Mouse (Mus musculus): ENCODE data around the gene Mbnl2. TPM values are rescaled to one million over a fixed set of nuclear protein-coding genes. Genes with fewer than 3 reads are reported as not detected.
A peak's percentile ranks its signal among the peaks of the same experiment; 100 is the strongest.

The Mbnl2 gene
- polyA plus RNA-seq, 1 experiment: 41.7 TPM

DNA sequence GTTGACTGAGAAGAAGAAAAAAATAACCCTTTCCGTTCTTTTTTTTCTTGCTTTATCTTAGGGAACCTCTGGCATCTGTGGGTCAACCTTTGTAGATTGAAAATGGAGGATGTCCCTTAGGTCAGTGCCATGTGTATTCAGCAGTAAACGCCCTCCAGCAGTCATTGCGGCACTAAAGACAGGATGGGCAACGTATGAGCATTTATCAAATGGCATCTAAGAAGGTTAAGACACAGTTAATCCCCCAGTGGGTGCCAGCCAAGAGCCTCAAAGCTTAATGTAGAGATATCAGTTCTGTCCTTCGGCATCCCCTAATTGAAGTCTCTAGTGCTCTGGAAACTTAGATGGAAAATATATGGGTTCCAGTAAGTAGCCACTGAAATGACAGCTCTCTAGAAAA is 723 bp upstream of the Mbnl2 start:
- TF ChIP-seq CTCF (IDR thresholded peaks at IDR 0.05; ENCODE audit: extremely low read depth, insufficient read length, insufficient replicate concordance, low read depth, low read length) (no peak), POLR2A (IDR thresholded peaks at IDR 0.05; ENCODE audit: low read depth, low read length) (no peak)
- Histone ChIP-seq H3K27ac (ENCODE audit: insufficient read depth, low read depth, low read length) (peak overlapping the region; percentile 34; the same call in 1 of the 2 replicates), H3K27me3 (ENCODE audit: control insufficient read depth, insufficient read depth, low read length) (no peaks in the 10 kb centered on the region), H3K36me3 (ENCODE audit: control insufficient read depth, insufficient read depth, low read length) (no peaks in the 10 kb centered on the region), H3K4me3 (ENCODE audit: low read depth, low read length) (no peak overlapping the region), H3K4me1 (ENCODE audit: control insufficient read depth, insufficient read depth, insufficient read length, low read length) (peaks cover 19% of the 10 kb centered on the region)
- WGBS: 28% methylated on average over 5 of the region's 5 CpGs

DNA sequence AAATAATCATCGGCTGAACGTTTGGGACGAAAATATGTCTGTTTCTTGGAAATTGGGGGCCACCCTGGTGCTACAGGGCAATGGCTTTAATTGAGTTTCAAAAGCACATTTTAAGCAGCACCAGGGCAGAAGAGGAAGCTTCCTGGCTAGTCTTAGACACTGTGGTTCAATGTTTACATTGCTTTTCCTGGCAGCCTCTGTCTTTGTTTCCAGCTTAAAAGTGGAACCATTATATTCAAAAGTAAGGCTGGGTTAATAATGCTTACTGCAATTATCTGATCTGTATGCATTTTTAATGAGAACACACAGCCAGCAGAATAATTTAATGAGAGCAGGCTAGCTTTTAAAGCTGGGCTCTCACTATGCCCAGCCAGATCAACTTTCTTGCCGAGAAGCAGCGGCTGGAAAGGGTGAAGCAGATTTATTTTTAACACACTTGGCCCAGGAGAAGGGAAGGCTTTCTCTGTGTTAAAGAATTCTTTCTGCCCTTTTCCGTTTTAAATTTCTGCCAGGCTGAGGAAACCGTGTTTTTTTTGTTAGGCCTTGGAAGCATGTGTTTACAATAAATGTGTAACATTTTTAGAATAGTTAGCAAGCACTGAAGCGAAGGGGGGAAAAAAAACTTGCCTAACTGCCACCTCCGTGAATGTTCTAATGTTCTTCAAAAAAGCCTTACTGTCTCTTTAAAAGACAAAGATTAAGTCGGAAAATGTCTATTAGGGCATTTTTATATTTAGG is 1.0 kb downstream of the Mbnl2 start:
- Histone ChIP-seq H3K36me3 (ENCODE audit: control insufficient read depth, insufficient read depth, low read length) (no peaks in the 10 kb centered on the region), H3K27ac (ENCODE audit: insufficient read depth, low read depth, low read length) (peak overlapping the region; percentile 96), H3K27me3 (ENCODE audit: control insufficient read depth, insufficient read depth, low read length) (no peaks in the 10 kb centered on the region), H3K4me3 (ENCODE audit: low read depth, low read length) (peak overlapping the region; percentile 57), H3K4me1 (ENCODE audit: control insufficient read depth, insufficient read depth, insufficient read length, low read length) (peaks cover 13% of the 10 kb centered on the region)
- no peak for TF ChIP-seq POLR2A (IDR thresholded peaks at IDR 0.05; ENCODE audit: low read depth, low read length)
- no peak for TF ChIP-seq CTCF (IDR thresholded peaks at IDR 0.05; ENCODE audit: extremely low read depth, insufficient read length, insufficient replicate concordance, low read depth, low read length)
- under 1% methylated on average over 10 of the region's 10 CpGs for WGBS

DNA sequence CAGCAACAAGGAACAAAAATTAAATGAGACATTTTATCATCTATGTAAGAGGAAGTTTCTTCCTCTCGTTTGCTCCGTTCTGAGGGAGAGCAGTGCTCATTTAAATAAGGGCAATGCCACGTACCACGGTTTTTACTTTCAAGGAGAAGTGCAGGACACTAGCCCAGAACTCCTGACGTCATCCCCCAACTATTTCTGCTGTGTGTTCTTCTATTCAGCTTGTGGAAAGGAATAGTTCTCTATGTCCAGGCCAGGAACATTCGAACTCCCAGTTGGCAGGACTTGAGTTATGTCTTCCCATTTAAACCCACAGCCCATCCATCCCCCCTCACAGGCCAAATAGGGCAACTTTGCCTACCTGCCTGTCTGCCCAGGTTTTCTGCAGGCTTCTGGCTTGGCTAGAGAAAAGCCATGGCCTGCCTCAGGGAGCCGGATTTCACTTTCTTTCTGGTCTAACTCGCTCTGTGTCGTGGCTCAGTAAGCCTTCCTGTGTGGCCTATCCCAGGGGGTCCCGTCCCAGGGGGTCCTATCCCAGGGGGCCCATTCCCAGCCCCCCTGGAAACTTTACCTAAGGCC is 1.7 kb downstream of the Mbnl2 start:
- Histone ChIP-seq H3K4me1 (ENCODE audit: control insufficient read depth, insufficient read depth, insufficient read length, low read length) (peaks cover 11% of the 10 kb centered on the region), H3K36me3 (ENCODE audit: control insufficient read depth, insufficient read depth, low read length) (no peaks in the 10 kb centered on the region), H3K4me3 (ENCODE audit: low read depth, low read length) (peak overlapping the region; percentile 64), H3K27ac (ENCODE audit: insufficient read depth, low read depth, low read length) (peak overlapping the region; percentile 96), H3K27me3 (ENCODE audit: control insufficient read depth, insufficient read depth, low read length) (no peaks in the 10 kb centered on the region)
- TF ChIP-seq CTCF (IDR thresholded peaks at IDR 0.05; ENCODE audit: extremely low read depth, insufficient read length, insufficient replicate concordance, low read depth, low read length) (no peak), POLR2A (IDR thresholded peaks at IDR 0.05; ENCODE audit: low read depth, low read length) (no peak)
- WGBS: 2% methylated on average over 10 of the region's 10 CpGs

DNA sequence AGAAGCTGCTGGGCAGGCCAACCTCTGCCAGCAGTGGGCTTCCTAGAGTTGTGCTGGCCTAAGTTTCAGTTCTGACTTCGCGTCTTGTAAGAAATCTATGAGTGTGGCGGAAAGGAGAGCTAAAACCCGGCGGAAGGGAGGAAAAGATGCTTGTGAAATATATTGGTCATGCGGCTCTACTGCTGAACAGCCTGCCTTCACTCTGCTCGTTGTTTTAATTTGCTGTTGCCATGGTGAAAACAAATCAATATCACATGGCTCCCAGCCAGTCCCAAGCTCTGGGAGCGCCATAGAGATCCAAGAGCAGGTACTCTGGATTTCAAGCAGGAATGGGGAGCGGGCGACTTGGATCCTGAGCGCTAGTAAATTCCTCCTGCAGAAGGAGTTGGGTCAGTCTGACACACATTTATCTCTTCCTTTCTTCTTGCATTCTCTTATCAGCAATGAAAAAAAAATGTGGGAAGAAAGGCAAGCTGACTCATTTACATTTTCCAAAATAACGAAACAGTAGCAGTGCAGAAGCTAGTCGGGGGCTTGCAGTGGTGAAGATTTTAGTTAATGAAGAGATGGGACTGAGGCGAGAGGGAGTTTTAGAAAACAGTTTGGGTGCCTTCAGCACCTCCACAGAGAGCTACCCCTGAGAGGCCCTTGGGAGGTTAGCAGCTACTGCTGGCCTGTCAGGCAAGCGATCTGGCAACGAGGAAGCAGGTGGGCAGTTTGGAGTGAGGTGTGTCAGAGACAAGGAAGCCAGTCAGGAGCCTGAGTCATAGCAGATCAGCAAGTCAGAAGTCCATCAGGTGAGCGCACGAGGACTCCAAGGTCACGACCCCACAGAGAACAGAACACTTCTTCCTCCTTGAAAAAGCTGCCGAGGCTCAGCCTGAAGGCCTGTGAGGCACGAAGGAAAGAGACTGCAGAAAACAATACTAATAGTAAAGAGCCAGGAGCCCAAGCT is 3.1 kb downstream of the Mbnl2 start:
- WGBS: 4% methylated on average over 21 of the region's 21 CpGs
- TF ChIP-seq CTCF (IDR thresholded peaks at IDR 0.05; ENCODE audit: extremely low read depth, insufficient read length, insufficient replicate concordance, low read depth, low read length) (no peak), POLR2A (IDR thresholded peaks at IDR 0.05; ENCODE audit: low read depth, low read length) (peak; percentile 59; the same call in 1 of the 2 replicates)
- Histone ChIP-seq H3K27ac (ENCODE audit: insufficient read depth, low read depth, low read length) (peak overlapping the region; percentile 96), H3K36me3 (ENCODE audit: control insufficient read depth, insufficient read depth, low read length) (no peaks in the 10 kb centered on the region), H3K4me1 (ENCODE audit: control insufficient read depth, insufficient read depth, insufficient read length, low read length) (peaks cover 12% of the 10 kb centered on the region), H3K27me3 (ENCODE audit: control insufficient read depth, insufficient read depth, low read length) (no peaks in the 10 kb centered on the region), H3K4me3 (ENCODE audit: low read depth, low read length) (peak overlapping the region; percentile 53)

DNA sequence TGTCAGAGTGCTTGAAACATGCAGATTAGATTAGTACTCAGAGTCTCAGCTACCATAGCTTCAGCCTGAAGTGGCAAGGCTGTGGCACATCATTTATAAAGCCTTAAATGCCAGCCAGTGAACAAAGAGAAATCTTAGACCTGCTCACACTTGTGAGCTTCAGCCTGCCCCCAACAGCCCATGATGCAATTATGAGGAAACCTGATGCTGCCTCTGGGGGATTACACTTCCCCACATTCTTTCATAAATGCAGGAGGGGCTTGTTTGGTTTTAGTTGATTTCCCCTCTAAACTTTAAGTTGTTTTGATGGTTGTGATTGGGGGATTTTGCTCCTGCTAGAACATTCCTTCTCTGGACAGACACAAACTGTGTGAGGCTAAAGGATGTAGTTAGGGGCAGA is 4.7 kb downstream of the Mbnl2 start:
- TF ChIP-seq CTCF (IDR thresholded peaks at IDR 0.05; ENCODE audit: extremely low read depth, insufficient read length, insufficient replicate concordance, low read depth, low read length) (no peak), POLR2A (IDR thresholded peaks at IDR 0.05; ENCODE audit: low read depth, low read length) (no peak)
- peaks cover 21% of the 10 kb centered on the region for H3K4me1 ChIP-seq (ENCODE audit: control insufficient read depth, insufficient read depth, insufficient read length, low read length)

DNA sequence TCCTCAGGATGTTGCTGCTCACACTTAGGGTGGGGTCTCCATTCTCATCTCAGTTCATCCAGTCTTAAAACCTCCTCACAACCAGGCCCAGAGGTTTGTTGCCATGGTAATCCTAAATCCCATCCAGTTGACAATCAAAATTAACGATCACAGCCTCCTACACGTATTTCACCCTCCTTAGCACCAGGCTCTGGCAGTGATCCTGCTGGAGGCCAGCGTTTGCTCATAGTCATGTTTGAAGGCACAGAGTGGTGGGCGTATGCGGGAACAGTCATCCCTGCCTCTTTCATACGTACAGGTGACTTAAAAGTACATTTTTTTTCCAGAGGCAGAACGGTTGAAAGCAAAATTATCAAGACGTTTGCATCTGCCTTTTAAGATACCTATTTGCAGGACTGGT is 8.3 kb downstream of the Mbnl2 start:
- no peaks in the 10 kb centered on the region for H3K27me3 ChIP-seq (ENCODE audit: control insufficient read depth, insufficient read depth, low read length)
- TF ChIP-seq POLR2A (IDR thresholded peaks at IDR 0.05; ENCODE audit: low read depth, low read length) (no peak), CTCF (IDR thresholded peaks at IDR 0.05; ENCODE audit: extremely low read depth, insufficient read length, insufficient replicate concordance, low read depth, low read length) (no peak)
- no peak overlapping the region for H3K4me3 ChIP-seq (ENCODE audit: low read depth, low read length)
- WGBS: 71% methylated on average over 8 of the region's 8 CpGs
- peaks cover 4% of the 10 kb centered on the region for H3K36me3 ChIP-seq (ENCODE audit: control insufficient read depth, insufficient read depth, low read length)
- H3K27ac ChIP-seq (ENCODE audit: insufficient read depth, low read depth, low read length): no peak overlapping the region
- H3K4me1 ChIP-seq (ENCODE audit: control insufficient read depth, insufficient read depth, insufficient read length, low read length): peaks cover 42% of the 10 kb centered on the region

More for the DNA sequence above, 4.7 kb downstream of the Mbnl2 start:
- H3K27me3 ChIP-seq (ENCODE audit: control insufficient read depth, insufficient read depth, low read length): no peaks in the 10 kb centered on the region
- H3K4me3 ChIP-seq (ENCODE audit: low read depth, low read length): no peak overlapping the region
- H3K36me3 ChIP-seq (ENCODE audit: control insufficient read depth, insufficient read depth, low read length): peaks cover 2% of the 10 kb centered on the region; the same call in 1 of the 2 replicates
- H3K27ac ChIP-seq (ENCODE audit: insufficient read depth, low read depth, low read length): no peak overlapping the region

Data from small intestine, adult 2 months (tissue).